7 mouse cellular contexts compared by ENCODE assay signal in genomic region chr6:34475391-34475790, GRCm38 (mm10). TPM values are rescaled to one million over a fixed set of nuclear protein-coding genes. Genes with fewer than 3 reads are reported as not detected.
DNase-seq lines count a peak whose midpoint lies in the region; ATAC-seq and TF ChIP-seq lines count a peak whose summit lies in the region.

No protein-coding gene starts in this region.

- peak overlapping the region; percentile 70 for H3K9ac ChIP-seq in limb, embryonic 14.5 days (ENCODE audit: low read depth, low read length, severe bottlenecking)
- no peak overlapping the region for H3K9ac ChIP-seq in stomach, postnatal 0 days (ENCODE audit: low read length)

- TF ChIP-seq EP300 in stomach, postnatal 0 days (optimal IDR thresholded peaks at IDR 0.05) = no peak

- DNase-seq in testis, postnatal 10 days (ENCODE audit: low spot score) = no peak
- no peak for DNase-seq in limb, embryonic 14.5 days (ENCODE audit: low spot score)
- DNase-seq in stomach, postnatal 0 days (ENCODE audit: low spot score) = no peak
- DNase-seq in left cerebral cortex, postnatal 36 days (ENCODE audit: low spot score in 2 of 2) = no peak
- DNase-seq in layer of hippocampus, adult 8-10 months (ENCODE audit: low spot score in 2 of 2) = no peak

- peak overlapping the region; percentile 94; the same call in 1 of the 2 replicates for H3K4me3 ChIP-seq in testis, adult 2 months (ENCODE audit: control insufficient read depth, low read depth, low read length)
- peak overlapping the region; percentile 62 for H3K4me3 ChIP-seq in limb, embryonic 14.5 days (replicated peaks; ENCODE audit: low read length)
- peak overlapping the region; percentile 56 for H3K4me3 ChIP-seq in stomach, postnatal 0 days (ENCODE audit: low read depth, low read length)

- peaks cover 5% of the 10 kb centered on the region for H3K4me1 ChIP-seq in testis, adult 2 months (ENCODE audit: control insufficient read depth, insufficient read depth, low read length)
- peaks cover 20% of the 10 kb centered on the region for H3K4me1 ChIP-seq in limb, embryonic 14.5 days (ENCODE audit: control insufficient read depth, insufficient read depth, low read length)
- H3K4me1 ChIP-seq in stomach, postnatal 0 days (replicated peaks; ENCODE audit: control insufficient read depth, insufficient read depth) = peaks cover 3% of the 10 kb centered on the region; the same call in 1 of the 2 replicates

- intact Hi-C loops in left cerebral cortex, postnatal 36 days (cut with DNase I) = no loop called here

- 0 out of 2 replicates have a peak, but pooled peaks have one; percentile 10 for ATAC-seq in erythroid progenitor cell, adult 5-6 weeks (replicated peaks; ENCODE audit: low FRiP score, poor library complexity, severe bottlenecking)
- ATAC-seq in limb, embryonic 14.5 days (ENCODE audit: low FRiP score, low read depth) = no peak
- no peak for ATAC-seq in stomach, postnatal 0 days (ENCODE audit: low FRiP score, low TSS enrichment)

- no peaks in the 10 kb centered on the region for H3K36me3 ChIP-seq in testis, adult 2 months (ENCODE audit: control insufficient read depth, insufficient read depth, low read length)
- no peaks in the 10 kb centered on the region for H3K36me3 ChIP-seq in limb, embryonic 14.5 days (ENCODE audit: control insufficient read depth, insufficient read depth, low read length)
- no peaks in the 10 kb centered on the region for H3K36me3 ChIP-seq in stomach, postnatal 0 days (ENCODE audit: control insufficient read depth, insufficient read depth, low read length)

- H3K4me2 ChIP-seq in limb, embryonic 14.5 days (replicated peaks; ENCODE audit: low read depth, low read length, severe bottlenecking) = peak overlapping the region; percentile 51
- peak overlapping the region; percentile 42 for H3K4me2 ChIP-seq in stomach, postnatal 0 days (replicated peaks; ENCODE audit: low read depth)

- no peak for TF ChIP-seq POLR2A in testis, adult 2 months (IDR thresholded peaks at IDR 0.05; ENCODE audit: control insufficient read depth, low read depth, low read length)
- TF ChIP-seq POLR2A in limb, embryonic 14.5 days (IDR thresholded peaks at IDR 0.05; ENCODE audit: borderline replicate concordance, extremely low read depth, insufficient read depth, insufficient read length) = no peak

- peak overlapping the region; percentile 93; the same call in 1 of the 2 replicates for H3K27ac ChIP-seq in testis, adult 2 months (ENCODE audit: control insufficient read depth, insufficient read depth, low read depth, low read length)
- H3K27ac ChIP-seq in limb, embryonic 14.5 days (replicated peaks; ENCODE audit: low read depth, low read length) = 0 out of 2 replicates have a peak overlapping the region, but pooled peaks have one; percentile 61
- H3K27ac ChIP-seq in stomach, postnatal 0 days (replicated peaks) = no peak overlapping the region

- WGBS in limb, embryonic 14.5 days = 21% methylated on average over 6 of the region's 6 CpGs
- 18% methylated on average over 6 of the region's 6 CpGs for WGBS in stomach, postnatal 0 days

- no peaks in the 10 kb centered on the region for H3K27me3 ChIP-seq in testis, adult 2 months (ENCODE audit: control insufficient read depth, insufficient read depth, low read length)
- no peaks in the 10 kb centered on the region for H3K27me3 ChIP-seq in limb, embryonic 14.5 days (ENCODE audit: control insufficient read depth, insufficient read depth, low read length)
- H3K27me3 ChIP-seq in stomach, postnatal 0 days (ENCODE audit: control insufficient read depth, insufficient read depth, low read length) = no peaks in the 10 kb centered on the region

- no peaks in the 10 kb centered on the region for H3K9me3 ChIP-seq in limb, embryonic 14.5 days (ENCODE audit: control insufficient read depth, low read length)
- no peaks in the 10 kb centered on the region for H3K9me3 ChIP-seq in stomach, postnatal 0 days (ENCODE audit: control insufficient read depth, low read length)

- TF ChIP-seq CTCF in testis, adult 2 months (IDR thresholded peaks at IDR 0.05; ENCODE audit: control insufficient read depth, insufficient read depth, insufficient replicate concordance, low read depth, low read length) = no peak
- no peak for TF ChIP-seq CTCF in stomach, postnatal 0 days (IDR thresholded peaks at IDR 0.05; ENCODE audit: low read depth)

RNA-seq across cellular contexts. Expression of gene Bpgm, which starts 0.6 kb away (rescaled TPM):
- polyA plus RNA-seq in testis, adult 2 months (2012; rRNA removed) = 119 and 124 TPM in 2 replicates
- total RNA-seq in erythroid progenitor cell, adult 5-6 weeks (2015; ENCODE audit: low replicate concordance) = 61.6 and 83.8 TPM in 2 replicates
- 139 and 182 TPM in 2 replicates for total RNA-seq in erythroid progenitor cell, adult 5-6 weeks (2017; ENCODE audit: low replicate concordance)
- 30.0 and 38.5 TPM in 2 replicates for polyA plus RNA-seq in limb, embryonic 14.5 days (2012; rRNA removed)
- polyA plus RNA-seq in limb, embryonic 14.5 days (2014; fragmentation: Nextera tagmentation; extraction: Ambion mirVana) = 37.1 and 37.5 TPM in 2 replicates
- polyA plus RNA-seq in stomach, postnatal 0 days (2015; fragmentation: Nextera tagmentation; extraction: Ambion mirVana) = 25.5 and 30.1 TPM in 2 replicates
- total RNA-seq in left cerebral cortex, postnatal 36 days (2021) = 10 to 100 TPM; 63.2 to 70.6 TPM
- total RNA-seq in layer of hippocampus, adult 8-10 months (2022) = 10 to 100 TPM; 63.6 to 68.3 (median 66.9) TPM
